Mouse (Mus musculus): ENCODE results near the gene Serpinb5. TPM values are rescaled to one million over a fixed set of nuclear protein-coding genes. Genes with fewer than 3 reads are reported as not detected.
"Not testable (repeated sequence)": the region's sequence is repeated elsewhere in the genome, so short reads cannot be mapped to it uniquely, and the experiment has no call there.

The Serpinb5 gene
- total RNA-seq (2014; fragmentation: Nextera tagmentation), result not detected in 2 replicates
- not detected in 2 replicates for total RNA-seq (2017)

DNA sequence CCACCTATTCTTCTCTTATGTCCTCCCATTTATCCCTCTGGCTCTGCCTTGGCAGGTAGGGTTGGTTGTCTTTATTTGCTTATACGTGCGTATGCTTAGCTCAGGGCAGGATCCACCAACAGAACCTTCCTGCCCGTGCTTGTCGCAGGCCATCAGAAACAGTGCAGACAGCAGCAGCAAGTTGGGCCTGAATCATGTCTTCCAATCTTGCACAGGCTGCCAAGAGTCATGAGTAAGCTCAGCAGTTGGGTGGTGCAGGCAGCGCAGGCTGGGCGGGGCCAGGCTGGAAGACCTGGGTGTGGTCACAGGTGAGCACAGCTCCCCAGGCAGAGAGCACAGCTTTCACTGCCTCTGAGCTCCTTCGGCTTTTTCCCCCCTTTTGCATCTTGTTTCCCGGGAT, at the start of gene Serpinb5:
Gene Serpinb5 (plus strand): TSS at position 327 of the 400 bp plus-strand sequence.
- no peak for ATAC-seq (replicated peaks; ENCODE audit: poor library complexity, severe bottlenecking)

DNA sequence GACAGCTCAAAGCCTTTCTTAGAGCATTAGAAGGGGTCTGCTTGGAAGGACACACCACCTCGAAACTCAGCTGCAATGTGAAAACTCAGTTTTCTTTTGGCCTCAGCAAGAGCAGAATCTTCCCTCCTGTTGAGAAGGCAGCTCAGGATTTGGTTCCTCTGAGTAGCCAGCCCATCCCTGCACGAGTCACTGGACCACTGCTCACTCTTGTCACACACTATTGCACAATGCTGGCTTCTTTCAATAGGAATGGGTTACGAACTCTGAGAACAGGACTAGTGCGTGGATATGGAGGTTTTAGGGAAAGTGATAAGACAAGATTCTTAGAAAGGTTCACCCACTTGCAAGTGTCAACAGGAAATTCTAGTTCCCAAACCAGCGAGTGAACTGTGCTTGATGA, 46.1 kb upstream of the Serpinb5 start:
- ATAC-seq (replicated peaks; ENCODE audit: poor library complexity, severe bottlenecking), result peak; percentile 81

DNA sequence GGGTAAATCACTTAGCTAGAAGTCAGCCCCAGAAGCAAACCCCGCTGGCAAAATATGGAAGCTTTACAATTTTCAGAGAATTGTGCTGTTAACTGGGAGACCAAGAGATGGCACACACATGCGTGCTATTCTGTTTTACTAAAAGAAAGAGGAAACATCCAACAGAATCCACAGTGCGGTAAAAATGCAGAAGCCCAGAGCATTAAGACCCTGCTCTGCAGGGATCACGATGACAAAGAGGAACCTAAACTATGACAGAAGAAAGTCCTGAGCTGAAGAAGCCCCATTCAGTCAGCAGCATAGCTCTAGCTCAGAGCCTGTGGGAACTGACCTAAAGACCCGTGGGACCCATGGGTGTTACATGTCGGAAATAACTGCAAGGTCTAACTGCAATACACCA, 45.7 kb upstream of the Serpinb5 start:
- peak; percentile 95 for ATAC-seq (replicated peaks; ENCODE audit: poor library complexity, severe bottlenecking)

DNA sequence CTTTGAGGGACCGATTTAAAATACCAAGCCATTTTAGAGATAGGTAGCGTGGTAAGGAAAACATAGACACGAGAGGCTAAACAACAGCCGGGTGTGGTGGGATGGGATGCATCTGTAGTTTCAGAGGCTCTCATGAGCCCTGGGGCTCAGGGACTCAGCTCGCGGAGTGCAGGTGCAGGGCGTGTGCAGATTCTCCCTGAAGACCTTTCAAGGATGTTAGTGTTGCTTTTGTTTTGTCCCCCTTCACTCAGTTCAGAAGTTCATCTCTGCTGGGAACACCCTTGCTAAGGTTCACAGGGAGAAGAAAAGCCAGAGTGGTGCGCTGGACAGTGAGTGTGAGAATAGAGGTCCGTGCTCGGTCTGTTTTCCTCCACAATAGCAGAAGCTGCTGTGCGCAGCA, 44.2 kb upstream of the Serpinb5 start:
- ATAC-seq (replicated peaks; ENCODE audit: poor library complexity, severe bottlenecking), result no peak

DNA sequence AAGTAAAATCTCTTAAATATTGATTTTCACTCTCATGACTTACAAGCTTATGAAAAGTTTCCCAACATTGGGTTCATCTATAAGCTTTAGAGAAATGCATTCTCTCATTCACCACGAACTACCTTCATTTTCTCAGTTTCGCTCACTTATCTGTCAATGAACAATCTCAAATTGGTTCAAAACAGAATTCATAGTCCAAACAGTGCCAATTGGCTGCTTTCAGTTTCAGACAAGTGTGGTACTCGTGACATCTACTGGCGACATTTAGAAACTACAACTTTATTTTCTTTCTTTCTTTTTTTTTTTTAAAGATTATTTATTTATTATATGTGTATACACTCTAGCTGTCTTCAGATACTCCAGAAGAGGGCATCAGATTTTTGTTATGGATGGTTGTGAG, 42.6 kb upstream of the Serpinb5 start:
- ATAC-seq (replicated peaks; ENCODE audit: poor library complexity, severe bottlenecking), result peak; percentile 61

DNA sequence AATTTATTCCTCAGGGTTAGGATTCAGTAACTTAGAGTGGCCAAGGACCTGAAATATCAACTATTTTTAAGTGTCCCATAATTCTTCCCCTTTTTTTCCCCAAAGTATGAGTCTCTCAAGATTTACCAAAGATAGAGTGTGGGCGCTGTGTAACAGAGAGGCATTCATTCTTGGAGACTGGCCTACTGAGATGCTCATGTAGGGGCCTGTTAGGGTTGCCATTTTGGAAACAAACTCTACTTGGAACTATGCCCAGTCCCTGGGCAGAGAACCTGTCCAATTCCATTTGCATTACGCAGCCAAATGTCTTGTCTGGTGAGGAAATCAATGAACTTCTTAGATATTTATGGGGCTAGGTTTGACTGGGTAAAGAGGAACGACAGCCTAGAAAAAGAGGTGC, 38.7 kb upstream of the Serpinb5 start:
- ATAC-seq (replicated peaks; ENCODE audit: poor library complexity, severe bottlenecking), result no peak

DNA sequence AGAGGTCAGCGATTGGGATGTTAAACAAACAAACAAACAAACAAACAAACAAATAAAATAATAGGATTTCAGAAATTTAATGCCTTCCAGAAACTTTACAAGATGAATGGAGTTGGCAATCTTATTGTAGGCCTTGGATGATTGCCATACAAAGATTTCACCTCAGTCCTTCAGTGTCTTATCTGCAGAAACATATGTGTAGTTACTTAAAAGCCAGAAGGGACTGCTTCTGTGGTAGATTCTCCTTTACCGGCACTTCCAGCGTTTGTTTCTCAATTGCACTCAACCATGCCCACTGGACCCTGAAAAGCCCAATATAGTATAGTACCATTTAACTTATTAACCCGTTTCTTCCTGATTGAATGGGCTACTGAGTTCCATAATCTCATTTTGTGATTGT, 32.2 kb upstream of the Serpinb5 start:
- ATAC-seq (replicated peaks; ENCODE audit: poor library complexity, severe bottlenecking), result no peak

DNA sequence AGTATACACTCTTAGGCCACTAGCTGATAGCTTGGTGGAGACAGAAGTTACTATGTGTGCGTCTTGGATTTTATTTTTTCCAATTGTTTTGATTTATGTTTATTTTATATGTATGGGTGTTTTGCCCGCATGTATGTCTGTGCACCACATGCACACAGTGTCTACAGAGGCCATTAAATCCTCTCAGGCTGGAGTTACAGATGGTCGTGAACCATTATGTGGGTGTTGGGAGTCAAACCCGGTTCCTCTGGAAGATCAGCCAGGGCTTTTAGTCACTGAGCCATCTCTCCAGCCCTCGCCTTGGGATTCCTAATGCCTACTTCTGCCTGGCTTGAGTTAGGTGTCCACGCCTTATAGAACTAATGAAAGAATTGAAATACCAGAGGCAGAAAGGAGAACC, 4.6 kb downstream of the Serpinb5 start:
- ATAC-seq (replicated peaks; ENCODE audit: poor library complexity, severe bottlenecking), result no peak

DNA sequence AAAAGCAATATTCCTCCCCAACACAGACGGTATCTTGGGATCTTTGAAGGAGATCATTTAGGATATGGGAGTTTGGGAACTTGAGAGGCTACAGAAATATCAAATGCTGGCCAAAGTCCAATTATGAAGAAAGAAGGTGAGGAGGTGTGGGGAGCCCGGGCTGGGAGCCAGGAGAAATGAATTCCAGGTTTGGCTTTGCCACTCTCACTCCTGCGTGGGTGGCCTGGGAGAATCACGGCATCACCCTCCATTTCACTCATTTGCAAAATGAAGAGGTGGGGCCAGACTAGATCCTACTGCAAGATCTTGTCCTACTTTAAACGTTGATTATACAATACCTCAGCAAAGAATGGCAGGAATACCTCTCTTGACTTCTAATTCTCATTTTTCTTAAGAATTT, 5.1 kb downstream of the Serpinb5 start:
- ATAC-seq (replicated peaks; ENCODE audit: poor library complexity, severe bottlenecking), result no peak

DNA sequence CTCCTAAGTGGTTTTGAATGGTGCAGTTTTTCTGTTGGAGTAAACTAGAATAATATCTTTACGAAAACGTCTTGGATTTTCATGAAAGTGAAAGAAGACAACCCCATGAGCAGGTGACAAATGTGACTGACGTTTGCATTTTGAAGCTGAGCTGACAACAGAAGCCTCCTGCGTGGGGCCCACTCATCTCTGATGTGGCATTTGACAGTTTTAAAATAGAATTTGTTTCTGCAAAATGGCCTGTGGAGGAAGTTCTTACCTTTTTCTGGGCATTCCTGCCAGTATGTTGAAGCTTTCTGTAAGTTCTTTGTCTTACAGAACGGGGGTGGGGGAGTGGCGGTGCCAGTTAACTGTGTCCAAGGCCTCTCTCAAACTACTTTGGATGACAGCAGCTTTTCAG, 5.8 kb downstream of the Serpinb5 start:
- ATAC-seq (replicated peaks; ENCODE audit: poor library complexity, severe bottlenecking), result no peak

DNA sequence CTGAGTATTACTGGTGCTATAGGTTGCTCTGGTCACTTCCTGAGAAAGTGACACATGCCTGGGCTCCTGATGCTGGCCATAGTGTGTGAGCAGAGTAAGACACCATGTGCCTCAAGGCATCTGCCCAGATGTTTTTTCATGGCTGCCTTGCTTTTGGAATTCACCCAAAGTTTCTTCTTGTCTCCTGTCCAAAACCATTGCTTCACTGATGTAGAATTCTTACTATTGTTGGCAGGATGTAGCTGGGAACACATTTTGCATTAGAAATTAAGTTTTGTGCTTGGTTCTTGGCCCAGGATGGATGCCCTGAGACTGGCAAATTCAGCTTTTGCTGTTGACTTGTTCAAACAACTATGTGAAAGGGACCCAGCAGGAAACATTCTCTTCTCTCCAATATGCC, 9.0 kb downstream of the Serpinb5 start:
- ATAC-seq (replicated peaks; ENCODE audit: poor library complexity, severe bottlenecking), result no peak

DNA sequence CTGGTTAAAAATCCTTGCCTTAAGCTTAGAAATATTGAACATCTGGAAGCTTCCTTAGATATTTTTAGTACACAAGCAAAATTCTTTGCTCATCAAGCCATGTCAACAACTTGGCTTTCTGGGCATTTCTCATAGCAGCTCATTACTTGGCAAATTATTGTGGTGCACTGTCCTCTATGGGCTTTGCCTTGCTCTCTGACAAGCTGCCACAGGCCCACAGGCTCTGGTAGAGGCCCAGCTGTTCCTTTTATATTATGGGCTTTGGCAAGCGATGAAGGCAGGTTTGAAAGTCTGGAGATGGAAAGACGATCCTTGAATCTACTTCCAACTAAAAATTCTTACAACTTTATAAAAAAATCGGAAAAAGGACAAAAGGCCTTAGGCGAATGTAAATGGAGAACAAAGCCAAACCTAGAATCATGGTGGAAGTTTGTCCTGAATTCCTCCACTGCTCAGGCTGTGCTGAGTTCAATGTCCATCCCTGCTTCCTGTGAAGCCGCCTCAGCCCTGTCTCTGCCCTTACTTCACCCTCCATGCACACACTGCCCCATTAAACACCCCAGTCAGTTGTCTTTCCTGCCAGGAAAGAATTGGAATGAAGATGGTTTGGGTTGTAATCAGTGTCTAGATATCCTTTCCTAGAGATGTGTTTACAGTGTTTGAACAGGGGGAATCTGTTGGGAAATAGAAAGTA, 14.4 kb downstream of the Serpinb5 start:
- ATAC-seq (replicated peaks; ENCODE audit: poor library complexity, severe bottlenecking), result no peak

DNA sequence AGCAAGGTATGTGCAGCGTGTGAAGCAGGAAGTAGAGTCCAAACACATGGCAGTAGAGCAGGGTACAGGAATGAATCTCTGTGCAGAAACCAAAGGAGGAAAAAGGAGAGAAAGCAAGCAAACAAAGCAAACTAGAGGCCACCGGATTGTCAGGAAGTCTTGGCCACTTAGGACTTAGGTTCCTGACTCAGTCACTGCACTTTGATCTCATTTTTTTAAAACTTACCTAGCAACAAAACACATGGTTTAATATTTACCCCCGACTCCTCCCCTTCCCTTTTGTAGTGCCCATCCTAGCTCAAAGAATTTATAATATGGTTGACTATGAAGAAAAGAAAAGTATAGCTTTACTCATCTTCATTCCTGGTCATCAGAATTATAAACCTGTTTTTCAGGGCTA, 15.2 kb downstream of the Serpinb5 start:
- ATAC-seq (replicated peaks; ENCODE audit: poor library complexity, severe bottlenecking), result no peak

DNA sequence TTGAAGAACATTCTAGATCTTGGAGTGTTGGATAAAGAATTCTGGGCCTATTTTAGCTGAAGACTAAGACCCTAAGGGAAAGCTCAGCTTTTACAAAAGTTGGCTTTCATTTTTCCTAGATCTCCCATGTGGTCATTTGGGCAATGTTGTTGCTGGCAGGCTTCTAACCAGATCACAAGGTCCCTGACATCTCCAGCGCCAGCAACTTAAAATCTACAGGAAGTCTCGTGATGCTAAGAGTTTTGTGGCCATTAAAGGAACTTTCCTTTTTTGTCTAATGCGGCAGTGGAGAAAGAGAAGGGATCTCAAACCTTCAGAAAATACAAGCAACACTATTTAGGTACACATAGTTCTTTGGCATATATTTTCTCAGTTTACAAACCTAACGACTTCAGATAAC, 21.8 kb downstream of the Serpinb5 start:
- peak; percentile 52 for ATAC-seq (replicated peaks; ENCODE audit: poor library complexity, severe bottlenecking)

DNA sequence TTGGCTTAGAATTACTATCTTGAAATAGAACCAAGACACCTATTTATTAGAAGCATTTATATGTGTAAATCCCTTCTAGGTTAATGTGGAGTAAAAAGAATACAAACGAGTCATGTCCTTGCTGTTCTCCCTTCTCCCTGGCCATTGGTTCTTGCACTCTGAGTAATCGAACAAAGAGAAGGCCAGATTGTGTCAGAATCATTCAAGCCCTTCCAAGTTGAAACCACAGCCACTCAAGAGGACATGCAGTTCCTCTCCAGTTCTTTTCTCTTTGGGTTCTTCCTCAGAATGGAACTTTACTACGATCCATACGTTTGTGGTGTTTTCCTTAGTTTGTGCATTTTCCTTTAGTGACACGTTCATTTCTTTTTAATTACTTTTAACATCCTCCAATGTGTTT, 22.4 kb downstream of the Serpinb5 start:
- peak; percentile 85 for ATAC-seq (replicated peaks; ENCODE audit: poor library complexity, severe bottlenecking)

DNA sequence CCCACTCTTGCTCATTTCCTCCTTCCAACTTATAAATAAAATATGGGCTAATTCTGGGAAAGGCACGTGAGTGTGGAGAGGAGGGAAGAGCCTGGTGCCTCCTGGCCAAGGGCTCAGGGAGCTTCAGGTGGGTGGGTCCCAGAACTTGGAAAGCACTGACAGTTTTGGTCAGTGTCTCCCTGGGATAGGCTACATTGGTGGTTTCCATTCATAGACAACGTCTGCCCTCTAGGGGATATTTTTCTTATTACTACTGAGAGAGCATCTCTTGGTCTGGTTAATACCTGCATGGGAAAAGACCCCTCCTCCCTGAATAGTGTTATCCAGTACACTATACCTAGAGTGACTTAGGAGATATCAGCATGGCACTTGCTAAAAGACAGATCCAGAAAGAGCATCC, 22.8 kb downstream of the Serpinb5 start:
- peak; percentile 85 for ATAC-seq (replicated peaks; ENCODE audit: poor library complexity, severe bottlenecking)

DNA sequence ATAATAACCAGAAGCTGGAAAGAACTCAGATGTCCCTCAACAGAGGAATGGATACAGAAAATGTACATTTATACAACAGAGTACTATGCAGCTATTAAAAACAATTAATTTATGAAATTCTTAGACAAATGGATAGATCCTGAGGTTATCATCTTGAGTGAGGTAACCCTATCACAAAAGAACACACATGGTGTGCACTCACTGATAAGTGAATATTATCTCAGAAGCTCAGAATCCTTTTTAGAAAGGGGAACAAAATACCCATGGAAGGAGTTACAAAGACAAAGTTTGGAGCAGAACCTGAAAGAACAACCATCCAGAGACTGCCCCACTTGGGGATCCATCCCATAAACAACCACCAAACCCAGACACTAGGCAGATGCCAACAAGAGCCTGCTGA, 34.2 kb downstream of the Serpinb5 start:
- not testable (repeated sequence) for ATAC-seq (replicated peaks; ENCODE audit: poor library complexity, severe bottlenecking)

DNA sequence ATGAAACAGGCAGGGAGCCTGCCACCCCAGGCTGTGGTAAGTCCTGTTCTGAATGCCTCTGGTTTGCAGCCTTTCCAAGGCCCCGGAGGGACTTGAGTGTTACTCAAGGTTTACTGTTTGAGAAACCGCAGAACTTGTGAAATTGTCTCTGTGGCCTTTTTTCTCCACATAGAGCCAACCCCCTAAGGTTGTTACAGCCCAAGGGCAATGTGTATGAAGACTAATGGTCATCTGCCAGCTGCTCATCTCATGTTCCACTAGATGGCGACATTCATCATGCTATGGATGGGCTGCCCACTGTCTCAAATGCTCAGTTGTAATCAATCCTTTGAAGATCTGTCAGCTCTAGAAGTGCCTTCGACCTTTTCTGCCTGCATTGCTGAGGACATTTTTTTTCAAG, 40.4 kb downstream of the Serpinb5 start:
- peak; percentile 98 for ATAC-seq (replicated peaks; ENCODE audit: poor library complexity, severe bottlenecking)

DNA sequence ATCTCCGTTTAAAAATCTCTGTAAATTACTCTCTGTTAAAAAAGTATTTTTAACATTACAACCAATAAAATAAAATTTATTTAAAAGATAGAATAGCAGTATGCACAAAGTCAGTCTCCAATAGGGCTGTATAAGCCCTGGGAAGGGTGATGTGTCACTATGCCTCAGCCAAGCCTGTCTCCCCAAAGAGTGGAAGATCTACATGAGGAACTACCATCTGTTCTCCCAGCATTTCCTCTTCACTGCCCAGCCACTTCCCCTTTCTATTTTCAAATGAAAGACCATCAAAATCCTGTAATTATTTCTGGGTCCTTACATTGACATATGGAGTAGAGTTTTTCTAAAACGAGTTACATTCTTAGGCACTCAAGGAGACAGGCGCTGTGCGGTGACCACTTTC, 71.0 kb downstream of the Serpinb5 start:
- ATAC-seq (replicated peaks; ENCODE audit: poor library complexity, severe bottlenecking), result peak; percentile 94

All from granulocyte monocyte progenitor cell, adult 5-6 weeks (primary cell).